Mouse (Mus musculus): Measurements from ENCODE around the gene Creb5.

DNA sequence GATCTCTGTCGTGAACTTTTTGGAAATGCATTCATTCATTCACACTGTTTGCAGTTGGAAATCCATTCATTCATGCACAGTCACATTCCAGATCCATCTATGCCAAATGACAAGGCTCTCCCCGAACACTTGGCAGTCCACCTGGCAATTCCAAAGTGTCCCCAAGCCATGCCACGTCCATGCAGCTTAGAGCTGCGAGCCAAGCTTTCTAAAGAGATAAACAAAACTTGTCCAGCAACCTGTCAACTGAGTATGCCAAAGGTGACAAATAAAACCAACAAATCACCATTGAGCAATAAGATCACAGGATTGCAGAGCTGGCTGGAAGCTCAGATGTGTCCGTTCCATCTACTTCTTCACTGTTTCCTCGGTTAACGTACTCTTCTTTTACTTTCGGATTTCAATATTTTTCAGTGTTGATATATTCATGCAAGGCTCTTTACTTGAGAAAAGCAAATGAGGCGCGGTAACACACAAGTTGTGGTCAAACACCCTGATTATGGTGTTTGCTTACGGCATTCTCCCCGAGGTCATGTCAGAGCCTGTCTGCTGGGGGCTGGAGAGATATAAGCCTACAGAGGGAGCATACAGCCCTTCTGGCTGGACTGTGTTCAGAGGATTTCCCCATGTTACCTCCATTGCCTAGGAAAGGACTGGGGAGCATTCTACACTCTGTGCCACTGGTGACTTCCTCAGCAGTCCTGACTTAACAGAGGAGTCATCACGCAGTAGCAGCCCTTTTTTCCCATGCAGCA lies 236.8 kb downstream of the Creb5 start:
- no peak for TF ChIP-seq EP300 (IDR thresholded peaks at IDR 0.05; ENCODE audit: insufficient read depth, low read depth, low read length)
- no peak for TF ChIP-seq POLR2A (IDR thresholded peaks at IDR 0.05; ENCODE audit: insufficient read depth, low read depth, low read length)
- TF ChIP-seq CTCF (IDR thresholded peaks at IDR 0.05): no peak

Measured in heart, adult 2 months (tissue).